27 mouse cellular contexts compared by ENCODE assay signal in genomic region chr9:67768843-67769242, GRCm38 (mm10). TPM values are rescaled to one million over a fixed set of nuclear protein-coding genes. Genes with fewer than 3 reads are reported as not detected.
"Had no signal": no experiment of that assay in that cellular context is flagged by ENCODE, and none has a peak within 500 bp of the region (broad histone marks: within the 10 kb centered on the region; RNA-seq: fewer than 3 reads in every experiment).

No protein-coding gene starts in this region.

- DNase-seq: gastrocnemius, adult 2 months; gastrocnemius, postnatal 10 days; gastrocnemius, postnatal 25 days; heart, adult 2 months; heart, postnatal 14 days; heart, postnatal 36 days; kidney, adult 18-20 months; kidney, adult 8-10 months; kidney, postnatal 10 days; kidney, postnatal 25 days; kidney, postnatal 4 days; liver; liver, embryonic 13.5 days had no signal

- H3K4me3 ChIP-seq: gastrocnemius, adult 2 months; heart, adult 2 months; heart, embryonic 13.5 days; heart, embryonic 15.5 days; hindbrain, embryonic 10.5 days; hindbrain, embryonic 12.5 days; intestine, embryonic 15.5 days; left cerebral cortex, adult 2 months; limb, embryonic 10.5 days; limb, embryonic 12.5 days; liver, embryonic 13.5 days; liver, embryonic 15.5 days had no signal

- H3K27ac ChIP-seq: gastrocnemius, adult 2 months; heart, adult 2 months; heart, embryonic 13.5 days; heart, embryonic 15.5 days; hindbrain, embryonic 10.5 days; hindbrain, embryonic 12.5 days; hindbrain, embryonic 14.5 days; intestine, embryonic 15.5 days; left cerebral cortex, adult 2 months; limb, embryonic 10.5 days; limb, embryonic 12.5 days; liver, embryonic 13.5 days; liver, embryonic 15.5 days had no signal

- ATAC-seq: hindbrain, embryonic 16.5 days; inflammation-experienced regulatory T-cells, adult 6 months; intestine, embryonic 15.5 days; intestine, postnatal 0 days had no signal

RNA-seq across cellular contexts. Expression of gene C2cd4b, which starts 9.6 kb away (rescaled TPM):
- total RNA-seq: gastrocnemius, adult 2 months; granulocyte monocyte progenitor cell, adult 5-6 weeks had no signal
